Mouse (Mus musculus) lung, embryonic 15.5 days (tissue): ENCODE measurements around the gene Krtap5-3. TPM values are rescaled to one million over a fixed set of nuclear protein-coding genes. Genes with fewer than 3 reads are reported as not detected.
"Not testable (repeated sequence)": the region's sequence is repeated elsewhere in the genome, so short reads cannot be mapped to it uniquely, and the experiment has no call there.

Experiments
- ATAC-seq: fragments of 200-750 bp; cut with Nextera tagmentation; 2 replicates; pipeline ENCODE4 v1.8.0; 2017; ENCODE audit warnings: moderate number of reproducible peaks, borderline replicate concordance; ENCODE audit not compliant: low FRiP score, low TSS enrichment; ENCODE audit errors: extremely low read depth
- H3K27ac ChIP-seq: fragments of 300-500 bp; sonication (generic); 2 replicates; pipeline ENCODE4 v1.5.1; 2015; ENCODE audit warnings: moderate library complexity, mild to moderate bottlenecking, inconsistent platforms
- H3K27me3 ChIP-seq: fragments of 300-500 bp; sonication (generic); 2 replicates; pipeline ENCODE4 v1.6.1; 2015; ENCODE audit warnings: inconsistent platforms
- H3K36me3 ChIP-seq: fragments of 300-500 bp; sonication (generic); 2 replicates; pipeline ENCODE4 v1.6.1; 2015; ENCODE audit warnings: inconsistent platforms
- H3K4me1 ChIP-seq: fragments of 300-500 bp; sonication (generic); 2 replicates; pipeline ENCODE4 v1.6.1; 2015; ENCODE audit warnings: inconsistent platforms
- H3K4me2 ChIP-seq: fragments of 300-500 bp; sonication (generic); 2 replicates; pipeline ENCODE4 v1.6.1; 2015; ENCODE audit warnings: inconsistent platforms, mild to moderate bottlenecking, moderate library complexity
- H3K4me3 ChIP-seq: fragments of 300-500 bp; sonication (generic); 2 replicates; pipeline ENCODE4 v1.5.1; 2015; ENCODE audit warnings: mild to moderate bottlenecking, inconsistent platforms
- H3K9ac ChIP-seq: fragments of 300-500 bp; sonication (generic); 2 replicates; pipeline ENCODE4 v1.6.1; 2015; ENCODE audit warnings: inconsistent platforms
- H3K9me3 ChIP-seq: fragments of 300-500 bp; sonication (generic); 2 replicates; pipeline ENCODE4 v1.6.1; 2016; ENCODE audit warnings: inconsistent platforms
- WGBS: fragments of 180-500 bp; shearing (Covaris S2); methylation state at CpG from one replicate; pipeline ENCODE4 v1.1.7; 2015; 5-methylcytosine and 5-hydroxymethylcytosine counted together
- polyA plus RNA-seq: library from polyadenylated mRNA; unstranded; fragments of >200 nt; fragmentation: Nextera tagmentation; extraction: Ambion mirVana; gene quantifications from 2 replicates; pipeline ENCODE4 v1.2.1, GENCODE M21; 2015

The Krtap5-3 gene
- polyA plus RNA-seq, 1 experiment from 2014 or later, result not detected

- no peaks in the 10 kb centered on the region for H3K27me3 ChIP-seq
- H3K9me3 ChIP-seq, result no peaks in the 10 kb centered on the region
- ATAC-seq, result no peak
- no peak overlapping the region for H3K27ac ChIP-seq
- H3K36me3 ChIP-seq, result no peaks in the 10 kb centered on the region
- H3K4me1 ChIP-seq, result no peaks in the 10 kb centered on the region
- no peak overlapping the region for H3K4me3 ChIP-seq
- H3K4me2 ChIP-seq, result no peak overlapping the region
- H3K9ac ChIP-seq, result no peak overlapping the region
These were observed 4.3 kb downstream of the Krtap5-3 start for GRCm38 (mm10) chr7:142205488-142205887.

GRCm38 (mm10) chr7:142206891-142207290 lies 5.7 kb downstream of the Krtap5-3 start:
- not testable (repeated sequence) for H3K36me3 ChIP-seq, H3K27ac ChIP-seq, H3K9me3 ChIP-seq, H3K4me3 ChIP-seq, H3K27me3 ChIP-seq, H3K9ac ChIP-seq, H3K4me2 ChIP-seq, H3K4me1 ChIP-seq, ATAC-seq
- WGBS, result 74% methylated on average over 5 of the region's 5 CpGs

GRCm38 (mm10) chr7:142211559-142211958 lies 10.4 kb downstream of the Krtap5-3 start, which contains the start of gene Gm7579:
Gm7579 (plus strand) TSS chr7:142211859.
- H3K27me3 ChIP-seq, result no peaks in the 10 kb centered on the region
- WGBS, result 54% methylated on average over 1 of the region's 1 CpGs
- no peak within 1 kb of the TSS for H3K27ac ChIP-seq
- no peaks in the 10 kb centered on the region for H3K4me1 ChIP-seq
- ATAC-seq, result no peak
- no peaks in the 10 kb centered on the region for H3K9me3 ChIP-seq
- H3K36me3 ChIP-seq, result no peaks in the 10 kb centered on the region
- H3K9ac ChIP-seq, result no peak within 1 kb of the TSS
- no peak within 1 kb of the TSS for H3K4me3 ChIP-seq
- no peak within 1 kb of the TSS for H3K4me2 ChIP-seq

GRCm38 (mm10) chr7:142212136-142212535 lies 11.0 kb downstream of the Krtap5-3 start:
- not testable (repeated sequence) for H3K4me1 ChIP-seq, H3K27ac ChIP-seq, ATAC-seq, H3K9ac ChIP-seq, H3K9me3 ChIP-seq, H3K27me3 ChIP-seq, H3K4me3 ChIP-seq, H3K4me2 ChIP-seq, H3K36me3 ChIP-seq
- WGBS, result 54% methylated on average over 1 of the region's 1 CpGs

GRCm38 (mm10) chr7:142224518-142224917 lies 23.4 kb downstream of the Krtap5-3 start:
- ATAC-seq, result peak; percentile 49; the same call in 1 of the 2 replicates
- no peaks in the 10 kb centered on the region for H3K9me3 ChIP-seq

DNA sequence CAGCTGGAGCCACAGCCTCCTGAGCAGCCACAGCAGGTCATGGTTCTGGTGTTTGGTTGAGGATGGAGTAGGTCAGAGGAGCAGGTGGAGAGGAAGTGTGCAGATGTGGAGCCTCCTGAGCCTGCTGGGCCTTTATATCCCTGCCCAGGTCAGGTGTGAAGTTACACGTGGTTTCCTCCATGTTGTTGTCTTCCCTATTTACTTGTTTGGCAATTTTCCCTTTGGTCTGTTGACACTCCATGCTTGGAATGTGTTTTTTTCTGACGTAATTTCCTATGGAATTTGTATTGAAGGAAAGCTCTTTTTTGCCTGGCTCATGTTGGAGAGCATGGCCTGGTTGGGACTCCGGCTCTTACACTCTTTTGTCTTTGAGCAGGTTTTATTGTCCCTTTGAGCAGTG lies 28.7 kb downstream of the Krtap5-3 start, which contains the start of gene Krtap5-5:
TSS of gene Krtap5-5 (minus strand) at position 101 of the 400 bp plus-strand sequence.
- 43% methylated on average over 3 of the region's 3 CpGs for WGBS
- ATAC-seq, H3K9me3 ChIP-seq, H3K4me1 ChIP-seq, H3K4me3 ChIP-seq, H3K9ac ChIP-seq, H3K36me3 ChIP-seq, H3K27ac ChIP-seq, H3K4me2 ChIP-seq, H3K27me3 ChIP-seq: not testable (repeated sequence)

More at GRCm38 (mm10) chr7:142224518-142224917, 23.4 kb downstream of the Krtap5-3 start:
- H3K4me3 ChIP-seq, result no peak overlapping the region
- no peak overlapping the region; the same call in 1 of the 2 replicates for H3K4me2 ChIP-seq
- no peaks in the 10 kb centered on the region for H3K27me3 ChIP-seq
- H3K4me1 ChIP-seq, result peaks cover 7% of the 10 kb centered on the region; the same call in 1 of the 2 replicates
- no peak overlapping the region; the same call in 1 of the 2 replicates for H3K27ac ChIP-seq
- WGBS, result 20% methylated on average over 2 of the region's 2 CpGs
- no peak overlapping the region for H3K9ac ChIP-seq
- no peaks in the 10 kb centered on the region for H3K36me3 ChIP-seq

DNA sequence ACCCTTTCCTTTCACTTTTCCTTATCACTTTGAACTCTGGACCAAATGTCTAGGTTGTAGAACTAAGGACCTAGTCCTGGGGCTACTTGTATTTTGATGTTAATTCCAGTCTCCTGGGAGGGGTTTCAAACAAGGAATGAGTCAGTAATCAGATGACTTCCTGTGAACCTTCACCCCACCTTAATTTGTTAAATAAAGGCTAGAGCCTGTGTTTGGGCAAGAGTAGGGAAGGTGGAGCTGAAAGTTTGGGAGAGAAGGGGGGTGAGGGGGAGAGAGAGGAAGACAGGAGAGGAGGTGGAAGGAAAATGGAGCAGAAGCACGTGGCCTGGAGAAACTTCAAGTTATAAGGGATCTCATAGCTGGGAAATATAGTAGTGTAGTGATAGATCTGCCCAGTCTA lies 30.4 kb downstream of the Krtap5-3 start:
- Histone ChIP-seq H3K27ac (no peak overlapping the region), H3K4me2 (no peak overlapping the region), H3K4me3 (no peak overlapping the region), H3K9ac (no peak overlapping the region), H3K27me3 (no peaks in the 10 kb centered on the region), H3K4me1 (no peaks in the 10 kb centered on the region), H3K9me3 (no peaks in the 10 kb centered on the region), H3K36me3 (no peaks in the 10 kb centered on the region)
- ATAC-seq, result no peak
- 16% methylated on average over 1 of the region's 1 CpGs for WGBS

- no peak for ATAC-seq
- Histone ChIP-seq H3K9ac (no peak within 1 kb of the TSS), H3K36me3 (no peaks in the 10 kb centered on the region), H3K27me3 (no peaks in the 10 kb centered on the region), H3K4me3 (no peak within 1 kb of the TSS), H3K4me2 (no peak within 1 kb of the TSS), H3K4me1 (no peaks in the 10 kb centered on the region), H3K9me3 (no peaks in the 10 kb centered on the region), H3K27ac (no peak within 1 kb of the TSS)
- WGBS, result 23% methylated on average over 2 of the region's 2 CpGs
These were observed 39.8 kb downstream of the Krtap5-3 start, which contains the start of gene Gm40460 for GRCm38 (mm10) chr7:142240978-142241377. Gm40460 (minus strand) TSS chr7:142241078.

DNA sequence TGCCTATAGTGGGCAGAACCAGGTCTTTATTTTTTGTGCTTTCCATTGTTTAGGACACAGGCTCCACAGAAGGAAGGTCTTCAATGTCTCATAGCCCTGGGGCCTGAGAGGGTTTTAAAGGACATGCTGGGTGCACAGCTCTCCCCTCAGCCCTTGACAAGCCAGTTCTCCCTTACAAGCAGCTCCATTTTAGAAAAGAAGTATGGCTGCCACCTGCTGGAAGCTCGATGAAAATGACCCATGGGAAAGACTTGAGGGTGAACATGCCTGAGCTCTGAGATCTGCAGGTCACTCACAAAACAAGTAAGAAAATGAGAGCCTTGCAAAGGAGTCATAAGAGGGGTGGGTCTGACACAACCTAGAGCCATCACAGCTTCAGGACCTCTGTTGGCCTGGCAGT lies 48.7 kb downstream of the Krtap5-3 start:
- Histone ChIP-seq H3K9ac (no peak overlapping the region), H3K4me2 (no peak overlapping the region), H3K9me3 (no peaks in the 10 kb centered on the region), H3K36me3 (no peaks in the 10 kb centered on the region), H3K4me3 (no peak overlapping the region), H3K4me1 (no peaks in the 10 kb centered on the region), H3K27me3 (no peaks in the 10 kb centered on the region), H3K27ac (no peak overlapping the region)
- ATAC-seq, result no peak
- WGBS, result 0% methylated on average over 1 of the region's 1 CpGs

Other genes starting within 250 kb of the Krtap5-3 start
- 74.7 and 80.1 TPM in 2 replicates for gene Mob2, start 140.3 kb upstream of the Krtap5-3 start, polyA plus RNA-seq
- 2.5 and 2.7 TPM in 2 replicates for gene Dusp8, start 105.5 kb upstream of the Krtap5-3 start, polyA plus RNA-seq
- gene Gm45618, start 80.6 kb upstream of the Krtap5-3 start, polyA plus RNA-seq, result not detected in 2 replicates
- gene Gm39115, start 65.3 kb upstream of the Krtap5-3 start, polyA plus RNA-seq, result not detected in 2 replicates
- not detected in 2 replicates for gene Gm45337, start 56.8 kb upstream of the Krtap5-3 start, polyA plus RNA-seq
- gene Gm29735, start 44.3 kb upstream of the Krtap5-3 start, polyA plus RNA-seq, result not detected in 2 replicates
- gene Gm4553, start 35.6 kb upstream of the Krtap5-3 start, polyA plus RNA-seq, result not detected in 2 replicates
- gene Krtap5-2, start 25.4 kb upstream of the Krtap5-3 start, polyA plus RNA-seq, result not detected in 2 replicates
- gene Gm10153, start 11.0 kb upstream of the Krtap5-3 start, polyA plus RNA-seq, result not detected in 2 replicates
- not detected in 2 replicates for gene Gm7579, start 10.5 kb downstream of the Krtap5-3 start, polyA plus RNA-seq
- not detected in 2 replicates for gene Krtap5-5, start 28.6 kb downstream of the Krtap5-3 start, polyA plus RNA-seq
- not detected in 2 replicates for gene Gm40460, start 39.7 kb downstream of the Krtap5-3 start, polyA plus RNA-seq
- gene Gm2431, start 57.0 kb downstream of the Krtap5-3 start, polyA plus RNA-seq, result not detected in 2 replicates
- not detected in 2 replicates for gene Gm4559, start 73.0 kb downstream of the Krtap5-3 start, polyA plus RNA-seq
- gene Krtap5-1, start 95.8 kb downstream of the Krtap5-3 start, polyA plus RNA-seq, result not detected in 2 replicates
- not detected in 2 replicates for gene Krtap5-4, start 102.2 kb downstream of the Krtap5-3 start, polyA plus RNA-seq
- 5.4 and 5.7 TPM in 2 replicates for gene Ifitm10, start 172.4 kb downstream of the Krtap5-3 start, polyA plus RNA-seq
- 0.39 and 0.72 TPM in 2 replicates for gene Gm49369, start 181.3 kb downstream of the Krtap5-3 start, polyA plus RNA-seq
- gene Ctsd, start 186.7 kb downstream of the Krtap5-3 start, polyA plus RNA-seq, result 272 and 299 TPM in 2 replicates
- gene Syt8, start 233.5 kb downstream of the Krtap5-3 start, polyA plus RNA-seq, result 0.34 and 0.87 TPM in 2 replicates
- gene Tnni2, start 240.4 kb downstream of the Krtap5-3 start, polyA plus RNA-seq, result 2.4 and 7.4 TPM in 2 replicates